Mouse (Mus musculus): ENCODE data around the gene Nmnat3. TPM values are rescaled to one million over a fixed set of nuclear protein-coding genes. Genes with fewer than 3 reads are reported as not detected.
A peak's percentile ranks its signal among the peaks of the same experiment; 100 is the strongest.

Gene Nmnat3
- polyA plus RNA-seq, 1 experiment from 2014 or later: 12.4 TPM

- peak; percentile 62 for ATAC-seq (ENCODE audit: low FRiP score, low TSS enrichment)
- Histone ChIP-seq H3K36me3 (ENCODE audit: insufficient read depth, low read length) (no peaks in the 10 kb centered on the region), H3K27ac (ENCODE audit: low read length) (no peak overlapping the region), H3K4me3 (ENCODE audit: low read length) (no peak overlapping the region), H3K4me1 (ENCODE audit: insufficient read depth, low read length) (peaks cover 22% of the 10 kb centered on the region), H3K9me3 (ENCODE audit: low read length) (no peaks in the 10 kb centered on the region), H3K9ac (replicated peaks; ENCODE audit: low read length) (no peak overlapping the region), H3K27me3 (ENCODE audit: insufficient read depth, low read length) (no peaks in the 10 kb centered on the region), H3K4me2 (replicated peaks; ENCODE audit: low read depth, low read length) (no peak overlapping the region)
- WGBS: 29% methylated on average over 7 of the region's 7 CpGs
These were observed 13.3 kb downstream of the Nmnat3 start for GRCm38 (mm10) chr9:98300582-98300981.

- H3K27ac ChIP-seq (ENCODE audit: low read length): no peak overlapping the region
- no peak overlapping the region for H3K4me2 ChIP-seq (replicated peaks; ENCODE audit: low read depth, low read length)
- WGBS: 73% methylated on average over 6 of the region's 6 CpGs
These were observed 19.8 kb downstream of the Nmnat3 start for GRCm38 (mm10) chr9:98307011-98307410.

GRCm38 (mm10) chr9:98311316-98311965, 24.2 kb downstream of the Nmnat3 start:
- 56% methylated on average over 12 of the region's 12 CpGs for WGBS
- ATAC-seq (ENCODE audit: low FRiP score, low TSS enrichment): no peak
- no peak overlapping the region for H3K4me3 ChIP-seq (ENCODE audit: low read length)
- H3K27ac ChIP-seq (ENCODE audit: low read length): no peak overlapping the region
- no peak overlapping the region for H3K4me2 ChIP-seq (replicated peaks; ENCODE audit: low read depth, low read length)
- H3K27me3 ChIP-seq (ENCODE audit: insufficient read depth, low read length): no peaks in the 10 kb centered on the region
- no peaks in the 10 kb centered on the region for H3K4me1 ChIP-seq (ENCODE audit: insufficient read depth, low read length)
- 0 out of 2 replicates have a peak, but pooled peaks cover 4% of the 10 kb centered on the region for H3K9me3 ChIP-seq (ENCODE audit: low read length)
- no peak overlapping the region for H3K9ac ChIP-seq (replicated peaks; ENCODE audit: low read length)
- no peaks in the 10 kb centered on the region for H3K36me3 ChIP-seq (ENCODE audit: insufficient read depth, low read length)

More at GRCm38 (mm10) chr9:98307011-98307410, 19.8 kb downstream of the Nmnat3 start:
- 0 out of 2 replicates have a peak, but pooled peaks cover 4% of the 10 kb centered on the region for H3K9me3 ChIP-seq (ENCODE audit: low read length)
- no peaks in the 10 kb centered on the region for H3K36me3 ChIP-seq (ENCODE audit: insufficient read depth, low read length)
- H3K9ac ChIP-seq (replicated peaks; ENCODE audit: low read length): no peak overlapping the region
- no peaks in the 10 kb centered on the region for H3K4me1 ChIP-seq (ENCODE audit: insufficient read depth, low read length)
- no peak overlapping the region for H3K4me3 ChIP-seq (ENCODE audit: low read length)
- ATAC-seq (ENCODE audit: low FRiP score, low TSS enrichment): no peak
- no peaks in the 10 kb centered on the region for H3K27me3 ChIP-seq (ENCODE audit: insufficient read depth, low read length)

GRCm38 (mm10) chr9:98312622-98313374, 25.6 kb downstream of the Nmnat3 start:
- H3K27ac ChIP-seq (ENCODE audit: low read length): no peak overlapping the region

GRCm38 (mm10) chr9:98313587-98313986, 26.4 kb downstream of the Nmnat3 start:
- no peak overlapping the region for H3K4me2 ChIP-seq (replicated peaks; ENCODE audit: low read depth, low read length)
- no peak for ATAC-seq (ENCODE audit: low FRiP score, low TSS enrichment)

More at GRCm38 (mm10) chr9:98312622-98313374, 25.6 kb downstream of the Nmnat3 start:
- no peaks in the 10 kb centered on the region for H3K36me3 ChIP-seq (ENCODE audit: insufficient read depth, low read length)
- no peak overlapping the region for H3K9ac ChIP-seq (replicated peaks; ENCODE audit: low read length)
- H3K4me1 ChIP-seq (ENCODE audit: insufficient read depth, low read length): no peaks in the 10 kb centered on the region
- 0 out of 2 replicates have a peak, but pooled peaks cover 4% of the 10 kb centered on the region for H3K9me3 ChIP-seq (ENCODE audit: low read length)
- ATAC-seq (ENCODE audit: low FRiP score, low TSS enrichment): no peak
- no peaks in the 10 kb centered on the region for H3K27me3 ChIP-seq (ENCODE audit: insufficient read depth, low read length)
- no peak overlapping the region for H3K4me2 ChIP-seq (replicated peaks; ENCODE audit: low read depth, low read length)
- H3K4me3 ChIP-seq (ENCODE audit: low read length): no peak overlapping the region
- 78% methylated on average over 6 of the region's 6 CpGs for WGBS

GRCm38 (mm10) chr9:98314059-98314650, 26.9 kb downstream of the Nmnat3 start:
- H3K4me3 ChIP-seq (ENCODE audit: low read length): no peak overlapping the region
- no peak overlapping the region for H3K4me2 ChIP-seq (replicated peaks; ENCODE audit: low read depth, low read length)
- whole genome bisulfite sequencing: 78% methylated on average over 7 of the region's 7 CpGs
- H3K9ac ChIP-seq (replicated peaks; ENCODE audit: low read length): no peak overlapping the region
- H3K9me3 ChIP-seq (ENCODE audit: low read length): 0 out of 2 replicates have a peak, but pooled peaks cover 4% of the 10 kb centered on the region
- ATAC-seq (ENCODE audit: low FRiP score, low TSS enrichment): no peak
- no peaks in the 10 kb centered on the region for H3K36me3 ChIP-seq (ENCODE audit: insufficient read depth, low read length)
- no peak overlapping the region for H3K27ac ChIP-seq (ENCODE audit: low read length)
- 0 out of 2 replicates have a peak, but pooled peaks cover 5% of the 10 kb centered on the region for H3K4me1 ChIP-seq (ENCODE audit: insufficient read depth, low read length)
- no peaks in the 10 kb centered on the region for H3K27me3 ChIP-seq (ENCODE audit: insufficient read depth, low read length)

More at GRCm38 (mm10) chr9:98313587-98313986, 26.4 kb downstream of the Nmnat3 start:
- no peak overlapping the region for H3K9ac ChIP-seq (replicated peaks; ENCODE audit: low read length)
- H3K4me3 ChIP-seq (ENCODE audit: low read length): no peak overlapping the region
- no peaks in the 10 kb centered on the region for H3K4me1 ChIP-seq (ENCODE audit: insufficient read depth, low read length)
- H3K27me3 ChIP-seq (ENCODE audit: insufficient read depth, low read length): no peaks in the 10 kb centered on the region
- no peak overlapping the region for H3K27ac ChIP-seq (ENCODE audit: low read length)
- H3K9me3 ChIP-seq (ENCODE audit: low read length): 0 out of 2 replicates have a peak, but pooled peaks cover 4% of the 10 kb centered on the region
- H3K36me3 ChIP-seq (ENCODE audit: insufficient read depth, low read length): no peaks in the 10 kb centered on the region
- 79% methylated on average over 6 of the region's 6 CpGs for WGBS

GRCm38 (mm10) chr9:98317897-98318296, 30.7 kb downstream of the Nmnat3 start:
- Histone ChIP-seq H3K4me2 (replicated peaks; ENCODE audit: low read depth, low read length) (no peak overlapping the region), H3K27ac (ENCODE audit: low read length) (no peak overlapping the region), H3K9me3 (ENCODE audit: low read length) (no peaks in the 10 kb centered on the region), H3K9ac (replicated peaks; ENCODE audit: low read length) (no peak overlapping the region), H3K27me3 (ENCODE audit: insufficient read depth, low read length) (no peaks in the 10 kb centered on the region), H3K4me1 (ENCODE audit: insufficient read depth, low read length) (0 out of 2 replicates have a peak, but pooled peaks cover 5% of the 10 kb centered on the region), H3K4me3 (ENCODE audit: low read length) (no peak overlapping the region), H3K36me3 (ENCODE audit: insufficient read depth, low read length) (no peaks in the 10 kb centered on the region)
- ATAC-seq (ENCODE audit: low FRiP score, low TSS enrichment): peak; percentile 62; the same call in 1 of the 2 replicates
- 40% methylated on average over 4 of the region's 4 CpGs for WGBS

- H3K27ac ChIP-seq (ENCODE audit: low read length): no peak overlapping the region
- no peaks in the 10 kb centered on the region for H3K27me3 ChIP-seq (ENCODE audit: insufficient read depth, low read length)
- no peak for ATAC-seq (ENCODE audit: low FRiP score, low TSS enrichment)
- H3K9ac ChIP-seq (replicated peaks; ENCODE audit: low read length): no peak overlapping the region
- no peaks in the 10 kb centered on the region for H3K9me3 ChIP-seq (ENCODE audit: low read length)
- H3K4me3 ChIP-seq (ENCODE audit: low read length): no peak overlapping the region
- H3K36me3 ChIP-seq (ENCODE audit: insufficient read depth, low read length): no peaks in the 10 kb centered on the region
- H3K4me1 ChIP-seq (ENCODE audit: insufficient read depth, low read length): 0 out of 2 replicates have a peak, but pooled peaks cover 5% of the 10 kb centered on the region
- 29% methylated on average over 3 of the region's 3 CpGs for whole genome bisulfite sequencing
- no peak overlapping the region for H3K4me2 ChIP-seq (replicated peaks; ENCODE audit: low read depth, low read length)
These were observed 31.6 kb downstream of the Nmnat3 start for GRCm38 (mm10) chr9:98318875-98319274.

GRCm38 (mm10) chr9:98320785-98321184, 33.5 kb downstream of the Nmnat3 start:
- H3K4me3 ChIP-seq (ENCODE audit: low read length): no peak overlapping the region
- 0 out of 2 replicates have a peak, but pooled peaks cover 5% of the 10 kb centered on the region for H3K4me1 ChIP-seq (ENCODE audit: insufficient read depth, low read length)
- H3K36me3 ChIP-seq (ENCODE audit: insufficient read depth, low read length): no peaks in the 10 kb centered on the region
- no peaks in the 10 kb centered on the region for H3K27me3 ChIP-seq (ENCODE audit: insufficient read depth, low read length)
- no peaks in the 10 kb centered on the region for H3K9me3 ChIP-seq (ENCODE audit: low read length)
- no peak overlapping the region for H3K27ac ChIP-seq (ENCODE audit: low read length)
- 91% methylated on average over 3 of the region's 3 CpGs for WGBS
- H3K4me2 ChIP-seq (replicated peaks; ENCODE audit: low read depth, low read length): no peak overlapping the region
- no peak for ATAC-seq (ENCODE audit: low FRiP score, low TSS enrichment)
- no peak overlapping the region for H3K9ac ChIP-seq (replicated peaks; ENCODE audit: low read length)

Data from kidney, embryonic 16.5 days (tissue).